Mouse (Mus musculus) stomach, embryonic 16.5 days (tissue): ENCODE measurements around the gene Stk38l. TPM values are rescaled to one million over a fixed set of nuclear protein-coding genes. Genes with fewer than 3 reads are reported as not detected.
A peak's percentile ranks its signal among the peaks of the same experiment; 100 is the strongest.
"Not testable (repeated sequence)": the region's sequence is repeated elsewhere in the genome, so short reads cannot be mapped to it uniquely, and the experiment has no call there.

Experiments
- ATAC-seq: fragments of 200-750 bp; cut with Nextera tagmentation; 2 replicates; pipeline ENCODE4 v1.8.0; 2017; ENCODE audit warnings: moderate number of reproducible peaks, moderate TSS enrichment; ENCODE audit not compliant: insufficient read depth, low FRiP score
- H3K27ac ChIP-seq: fragments of 300-500 bp; sonication (generic); 2 replicates; pipeline ENCODE4 v1.5.1; 2014; ENCODE audit warnings: low read length
- H3K27me3 ChIP-seq: fragments of 300-500 bp; sonication (generic); 2 replicates; pipeline ENCODE4 v1.6.1; 2014; ENCODE audit warnings: low read length, control low read depth, mixed read lengths; ENCODE audit not compliant: control insufficient read depth, insufficient read depth
- H3K36me3 ChIP-seq: fragments of 300-500 bp; sonication (generic); 2 replicates; pipeline ENCODE4 v1.6.1; 2014; ENCODE audit warnings: low read length; ENCODE audit not compliant: control insufficient read depth, insufficient read depth
- H3K4me1 ChIP-seq: fragments of 300-500 bp; sonication (generic); 2 replicates; pipeline ENCODE4 v1.6.1; 2014; ENCODE audit warnings: low read length, control low read depth, mixed read lengths; ENCODE audit not compliant: control insufficient read depth, insufficient read depth
- H3K4me2 ChIP-seq: fragments of 300-500 bp; sonication (generic); 2 replicates; pipeline ENCODE4 v1.6.1; 2014; ENCODE audit warnings: low read depth, low read length, mixed read lengths
- H3K4me3 ChIP-seq: fragments of 300-500 bp; sonication (generic); replicated peaks from 2 replicates; pipeline ENCODE4 v1.5.1; 2014; ENCODE audit warnings: mild to moderate bottlenecking, low read length
- H3K9ac ChIP-seq: fragments of 300-500 bp; sonication (generic); 2 replicates; pipeline ENCODE4 v1.6.1; 2014; ENCODE audit warnings: low read length
- H3K9me3 ChIP-seq: fragments of 300-500 bp; sonication (generic); replicated peaks from 2 replicates; pipeline ENCODE4 v1.6.1; 2016; ENCODE audit warnings: low read length, control low read depth; ENCODE audit not compliant: control insufficient read depth
- WGBS: fragments of 180-500 bp; shearing (Covaris S2); extraction: QIAGEN DNeasy Blood & Tissue Kit; methylation state at CpG from one replicate; pipeline ENCODE4 v1.1.7; 2014; 5-methylcytosine and 5-hydroxymethylcytosine counted together
- polyA plus RNA-seq: library from polyadenylated mRNA; unstranded; fragments of >200 nt; fragmentation: Nextera tagmentation; extraction: Ambion mirVana; gene quantifications from 2 replicates; pipeline ENCODE4 v1.2.1, GENCODE M21; 2015

Stk38l gene
- polyA plus RNA-seq, 1 experiment from 2014 or later = 23.4 TPM

GRCm38 (mm10) chr6:146731031-146731430, 6.2 kb downstream of the Stk38l start:
- ATAC-seq = no peak
- H3K9me3 ChIP-seq = no peaks in the 10 kb centered on the region

GRCm38 (mm10) chr6:146731692-146732091, 6.9 kb downstream of the Stk38l start:
- Histone ChIP-seq H3K27ac (peak overlapping the region; percentile 41; the same call in 1 of the 2 replicates), H3K9ac (no peak overlapping the region), H3K4me2 (no peak overlapping the region), H3K4me3 (no peak overlapping the region), H3K9me3 (no peaks in the 10 kb centered on the region), H3K27me3 (no peaks in the 10 kb centered on the region), H3K4me1 (peaks cover 22% of the 10 kb centered on the region), H3K36me3 (no peaks in the 10 kb centered on the region)
- 28% methylated on average over 2 of the region's 2 CpGs for WGBS
- ATAC-seq = no peak

More at GRCm38 (mm10) chr6:146731031-146731430, 6.2 kb downstream of the Stk38l start:
- Histone ChIP-seq H3K27ac (no peak overlapping the region), H3K4me1 (peaks cover 22% of the 10 kb centered on the region), H3K27me3 (no peaks in the 10 kb centered on the region), H3K4me3 (no peak overlapping the region), H3K9ac (no peak overlapping the region), H3K4me2 (no peak overlapping the region), H3K36me3 (no peaks in the 10 kb centered on the region)
- WGBS = 63% methylated on average over 1 of the region's 1 CpGs

GRCm38 (mm10) chr6:146732232-146732631, 7.4 kb downstream of the Stk38l start:
- Histone ChIP-seq H3K27ac (0 out of 2 replicates have a peak overlapping the region, but pooled peaks have one; percentile 41), H3K27me3 (no peaks in the 10 kb centered on the region), H3K36me3 (no peaks in the 10 kb centered on the region), H3K4me3 (no peak overlapping the region), H3K4me2 (no peak overlapping the region), H3K9ac (no peak overlapping the region), H3K4me1 (peaks cover 22% of the 10 kb centered on the region), H3K9me3 (no peaks in the 10 kb centered on the region)
- 38% methylated on average over 3 of the region's 3 CpGs for WGBS
- no peak for ATAC-seq

GRCm38 (mm10) chr6:146732676-146733075, 7.9 kb downstream of the Stk38l start:
- Histone ChIP-seq H3K36me3 (no peaks in the 10 kb centered on the region), H3K4me3 (no peak overlapping the region), H3K4me2 (no peak overlapping the region), H3K9ac (no peak overlapping the region), H3K4me1 (peaks cover 22% of the 10 kb centered on the region), H3K27me3 (no peaks in the 10 kb centered on the region), H3K27ac (no peak overlapping the region), H3K9me3 (no peaks in the 10 kb centered on the region)
- WGBS = 26% methylated on average over 1 of the region's 1 CpGs
- ATAC-seq = peak; percentile 53; the same call in 1 of the 2 replicates

- WGBS = 35% methylated on average over 1 of the region's 1 CpGs
- H3K27me3 ChIP-seq = no peaks in the 10 kb centered on the region
- peaks cover 22% of the 10 kb centered on the region for H3K4me1 ChIP-seq
- no peaks in the 10 kb centered on the region for H3K36me3 ChIP-seq
- no peaks in the 10 kb centered on the region for H3K9me3 ChIP-seq
- no peak for ATAC-seq
- H3K4me3 ChIP-seq = no peak overlapping the region
- no peak overlapping the region for H3K27ac ChIP-seq
- H3K9ac ChIP-seq = no peak overlapping the region
- H3K4me2 ChIP-seq = no peak overlapping the region
Measured at GRCm38 (mm10) chr6:146733554-146733953, 8.8 kb downstream of the Stk38l start.

- WGBS = 77% methylated on average over 1 of the region's 1 CpGs
- Histone ChIP-seq H3K9me3 (no peaks in the 10 kb centered on the region), H3K27me3 (no peaks in the 10 kb centered on the region), H3K36me3 (no peaks in the 10 kb centered on the region), H3K4me1 (peaks cover 3% of the 10 kb centered on the region; the same call in 1 of the 2 replicates), H3K4me2 (no peak overlapping the region), H3K27ac (no peak overlapping the region), H3K9ac (no peak overlapping the region), H3K4me3 (no peak overlapping the region)
- ATAC-seq = no peak
Measured at GRCm38 (mm10) chr6:146738889-146739288, 14.1 kb downstream of the Stk38l start.

- Histone ChIP-seq H3K9me3 (no peaks in the 10 kb centered on the region), H3K27me3 (no peaks in the 10 kb centered on the region), H3K36me3 (no peaks in the 10 kb centered on the region), H3K4me1 (peaks cover 3% of the 10 kb centered on the region; the same call in 1 of the 2 replicates), H3K27ac (no peak overlapping the region), H3K4me2 (no peak overlapping the region), H3K4me3 (no peak overlapping the region), H3K9ac (no peak overlapping the region)
- no peak for ATAC-seq
Measured at GRCm38 (mm10) chr6:146740724-146741123, 15.9 kb downstream of the Stk38l start.

GRCm38 (mm10) chr6:146741986-146742635, 17.3 kb downstream of the Stk38l start:
- no peaks in the 10 kb centered on the region for H3K27me3 ChIP-seq
- no peaks in the 10 kb centered on the region for H3K36me3 ChIP-seq
- H3K4me3 ChIP-seq = no peak overlapping the region
- H3K27ac ChIP-seq = peak overlapping the region; percentile 47
- no peak overlapping the region for H3K9ac ChIP-seq
- WGBS = 65% methylated on average over 5 of the region's 5 CpGs
- H3K4me2 ChIP-seq = no peak overlapping the region
- H3K9me3 ChIP-seq = no peaks in the 10 kb centered on the region
- ATAC-seq = no peak
- peaks cover 10% of the 10 kb centered on the region for H3K4me1 ChIP-seq

- peaks cover 11% of the 10 kb centered on the region for H3K4me1 ChIP-seq
- H3K36me3 ChIP-seq, H3K9ac ChIP-seq, ATAC-seq, H3K4me2 ChIP-seq, H3K27me3 ChIP-seq, H3K27ac ChIP-seq, H3K4me3 ChIP-seq, H3K9me3 ChIP-seq: not testable (repeated sequence)
- WGBS = 93% methylated on average over 7 of the region's 7 CpGs
Measured at GRCm38 (mm10) chr6:146744266-146744665, 19.5 kb downstream of the Stk38l start.
